ENCODE assay signal across 26 mouse cellular contexts in the genomic region with DNA sequence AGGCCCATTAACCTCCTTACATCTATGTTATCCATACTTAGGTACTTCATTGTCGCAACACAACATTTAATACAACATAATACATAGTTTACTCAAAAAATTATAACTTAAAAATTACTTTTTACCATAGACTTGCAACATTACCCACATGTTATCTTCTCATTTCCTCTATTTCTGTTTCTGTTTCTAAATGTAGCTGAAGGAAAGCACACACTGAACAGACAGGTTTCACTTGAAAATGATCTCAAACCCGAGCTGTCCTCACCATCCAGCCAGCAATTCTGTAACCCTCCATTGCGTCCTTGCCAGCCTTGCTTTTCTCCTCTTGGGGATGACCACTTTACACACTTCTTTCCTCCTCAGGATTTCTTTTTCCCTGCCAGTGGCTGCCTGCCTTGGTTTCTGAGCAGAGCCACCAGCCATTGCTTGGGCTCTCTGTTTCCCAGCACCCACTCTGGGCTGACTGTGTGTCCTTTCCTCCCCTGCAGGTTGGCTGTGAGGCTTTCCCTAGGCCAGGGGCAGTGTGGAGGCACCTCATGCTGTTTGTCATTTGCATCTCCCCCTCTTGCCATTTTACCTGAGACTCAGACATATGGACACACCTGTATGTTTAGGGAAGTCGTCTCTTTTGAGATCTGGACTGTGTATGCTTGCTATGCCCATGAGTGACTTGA. TPM values are rescaled to one million over a fixed set of nuclear protein-coding genes. Genes with fewer than 3 reads are reported as not detected.
DNase-seq lines count a peak whose midpoint lies in the region; ATAC-seq and TF ChIP-seq lines count a peak whose summit lies in the region.
"Had no signal": no experiment of that assay in that cellular context is flagged by ENCODE, and none has a peak within 500 bp of the region (broad histone marks: within the 10 kb centered on the region; RNA-seq: fewer than 3 reads in every experiment).

No protein-coding gene starts in this region.

- no peak overlapping the region for H3K4me3 ChIP-seq in spleen, adult 2 months (ENCODE audit: extremely low read depth, insufficient read depth, insufficient read length)
- H3K4me3 ChIP-seq: hindbrain, embryonic 12.5 days; midbrain, embryonic 13.5 days had no signal

- no peaks in the 10 kb centered on the region for H3K27me3 ChIP-seq in spleen, adult 2 months (ENCODE audit: control insufficient read depth, insufficient read depth, low read length)
- H3K27me3 ChIP-seq: hindbrain, embryonic 12.5 days; midbrain, embryonic 13.5 days had no signal

- DNase-seq in spleen, adult 2 months (ENCODE audit: low read depth in 1 of 2, low spot score in 2 of 2) = no peak
- DNase-seq in spleen, postnatal 10 days (ENCODE audit: low spot score in 2 of 2) = no peak
- no peak for DNase-seq in embryo, embryonic 10.5 days (ENCODE audit: low spot score)
- no peak for DNase-seq in urinary bladder, postnatal 36 days (ENCODE audit: low spot score in 2 of 2)
- DNase-seq: adrenal gland, postnatal 10 days; cerebellum, adult 18-20 months; cerebellum, postnatal 14 days; gastrocnemius, postnatal 14 days; heart, adult 18-20 months; heart, postnatal 14 days; kidney, adult 9 months; kidney, postnatal 10 days; liver; lung, adult 2 months; lung, postnatal 14 days; right cerebral cortex, adult 18-20 months; thymus, postnatal 4 days had no signal

- H3K36me3 ChIP-seq in spleen, adult 2 months (ENCODE audit: control insufficient read depth, insufficient read depth, low read length) = no peaks in the 10 kb centered on the region
- H3K36me3 ChIP-seq: hindbrain, embryonic 12.5 days; midbrain, embryonic 13.5 days had no signal

- 51% methylated on average over 4 of the region's 4 CpGs for WGBS in spleen, adult 2 months

- peak; percentile 54; the same call in 1 of the 2 replicates for ATAC-seq in common myeloid progenitor, adult 5-6 weeks (replicated peaks; ENCODE audit: low read depth, poor library complexity, severe bottlenecking)
- peak; percentile 43 for ATAC-seq in monocyte, adult 5-6 weeks (replicated peaks; ENCODE audit: insufficient number of reproducible peaks, low FRiP score, low TSS enrichment, poor library complexity, severe bottlenecking)
- ATAC-seq: forebrain, embryonic 14.5 days; hindbrain, postnatal 0 days; intestine, embryonic 16.5 days; midbrain, embryonic 13.5 days; Patski had no signal

- no peak for TF ChIP-seq CTCF in spleen, adult 2 months (IDR thresholded peaks at IDR 0.05; ENCODE audit: extremely low read depth, insufficient read depth, insufficient read length, insufficient replicate concordance)

- peak overlapping the region; percentile 92 for H3K27ac ChIP-seq in spleen, adult 2 months (ENCODE audit: insufficient read depth, low read length)
- H3K27ac ChIP-seq: hindbrain, embryonic 12.5 days; hindbrain, postnatal 0 days; liver, embryonic 14.5 days; midbrain, embryonic 13.5 days had no signal

- no peak for TF ChIP-seq POLR2A in spleen, adult 2 months (IDR thresholded peaks at IDR 0.05; ENCODE audit: low read depth, low read length)

- H3K4me1 ChIP-seq in spleen, adult 2 months (ENCODE audit: control insufficient read depth, insufficient read depth, insufficient read length) = peaks cover 12% of the 10 kb centered on the region; the same call in 1 of the 2 replicates
- H3K4me1 ChIP-seq: hindbrain, embryonic 12.5 days; midbrain, embryonic 13.5 days had no signal

RNA-seq across cellular contexts. Expression of a gene that starts 60.0 kb away (rescaled TPM):
- polyA plus RNA-seq in spleen, adult 2 months (2012; rRNA removed) = 39.9 and 40.8 TPM in 2 replicates
- total RNA-seq in common myeloid progenitor, adult 5-6 weeks (2017) = 38.6 and 40.6 TPM in 2 replicates
- total RNA-seq in monocyte, adult 5-6 weeks (2017) = 14.0 to 25.4 TPM (median 16.2 TPM) in 3 replicates
